Mouse (Mus musculus) kidney, embryonic 14.5 days (tissue): ENCODE measurements at regions not wholly inside any gene's neighbourhood (a gene's known extent, or its start where the extent isn't known, plus 50 kb on each side); places are given as distances from the start of the nearest gene placed in this dataset.
A peak's percentile ranks its signal among the peaks of the same experiment; 100 is the strongest.

Experiments
- ATAC-seq: fragments of 200-750 bp; cut with Nextera tagmentation; 2 replicates; pipeline ENCODE4 v1.8.0; 2017; ENCODE audit warnings: moderate number of reproducible peaks, mild to moderate bottlenecking, moderate TSS enrichment, moderate library complexity; ENCODE audit not compliant: low FRiP score, low TSS enrichment
- H3K27ac ChIP-seq: fragments of 300-500 bp; sonication (generic); 2 replicates; pipeline ENCODE4 v1.5.1; 2014; ENCODE audit warnings: low read depth, mild to moderate bottlenecking, low read length, moderate library complexity, mixed read lengths
- H3K27me3 ChIP-seq: fragments of 300-500 bp; sonication (generic); 2 replicates; pipeline ENCODE4 v1.6.1; 2014; ENCODE audit warnings: mild to moderate bottlenecking, low read length; ENCODE audit not compliant: control insufficient read depth, insufficient read depth
- H3K36me3 ChIP-seq: fragments of 300-500 bp; sonication (generic); 2 replicates; pipeline ENCODE4 v1.6.1; 2014; ENCODE audit warnings: low read length, mixed read lengths; ENCODE audit not compliant: control insufficient read depth, insufficient read depth
- H3K4me1 ChIP-seq: fragments of 300-500 bp; sonication (generic); 2 replicates; pipeline ENCODE4 v1.6.1; 2014; ENCODE audit warnings: low read length, mixed read lengths; ENCODE audit not compliant: control insufficient read depth, insufficient read depth
- H3K4me2 ChIP-seq: fragments of 300-500 bp; sonication (generic); replicated peaks from 2 replicates; pipeline ENCODE4 v1.6.1; 2014; ENCODE audit warnings: low read depth, mild to moderate bottlenecking, low read length
- H3K4me3 ChIP-seq: fragments of 300-500 bp; sonication (generic); 2 replicates; pipeline ENCODE4 v1.5.1; 2014; ENCODE audit warnings: mild to moderate bottlenecking, low read length
- H3K9ac ChIP-seq: fragments of 300-500 bp; sonication (generic); 2 replicates; pipeline ENCODE4 v1.6.1; 2014; ENCODE audit warnings: low read depth, mild to moderate bottlenecking, low read length, moderate library complexity
- H3K9me3 ChIP-seq: fragments of 300-500 bp; sonication (generic); 2 replicates; pipeline ENCODE4 v1.6.1; 2016; ENCODE audit warnings: low read length; ENCODE audit not compliant: control insufficient read depth
- WGBS: fragments of 180-500 bp; shearing (Covaris S2); extraction: QIAGEN DNeasy Blood & Tissue Kit; methylation state at CpG from one replicate; pipeline ENCODE4 v1.1.7; 2014; 5-methylcytosine and 5-hydroxymethylcytosine counted together

- H3K9ac ChIP-seq, result no peak overlapping the region
- H3K9me3 ChIP-seq, result no peaks in the 10 kb centered on the region
- no peak overlapping the region for H3K4me2 ChIP-seq
- no peaks in the 10 kb centered on the region for H3K36me3 ChIP-seq
- 0 out of 2 replicates have a peak, but pooled peaks cover 4% of the 10 kb centered on the region for H3K4me1 ChIP-seq
- H3K4me3 ChIP-seq, result no peak overlapping the region
- H3K27ac ChIP-seq, result no peak overlapping the region
- WGBS, result 87% methylated on average over 2 of the region's 2 CpGs
- ATAC-seq, result no peak
- H3K27me3 ChIP-seq, result no peaks in the 10 kb centered on the region
Measured at GRCm38 (mm10) chr15:40561661-40562060, 427.5 kb downstream of the 9330182O14Rik start.

DNA sequence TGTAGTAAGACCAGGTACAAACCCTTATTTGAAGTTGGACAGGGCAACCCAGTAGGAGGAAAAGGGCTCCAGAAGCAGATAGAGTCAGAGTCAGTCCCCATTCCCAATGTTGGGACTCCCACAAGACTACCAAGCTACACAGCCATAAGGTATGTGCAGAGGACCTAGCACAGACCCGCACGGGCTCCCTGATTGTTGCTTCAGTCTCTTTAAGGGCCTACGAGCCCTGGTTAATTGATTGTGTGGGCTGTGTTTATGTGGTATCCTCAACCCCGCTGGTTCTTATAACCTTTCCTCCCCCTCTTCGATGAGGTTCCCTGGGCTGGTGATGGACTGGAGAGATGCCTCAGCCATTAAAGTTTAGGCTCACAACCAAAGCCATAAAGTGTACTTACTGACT lies 431.6 kb downstream of the 9330182O14Rik start:
- WGBS, result 24% methylated on average over 5 of the region's 5 CpGs
- Histone ChIP-seq H3K4me2 (no peak overlapping the region), H3K4me1 (0 out of 2 replicates have a peak, but pooled peaks cover 4% of the 10 kb centered on the region), H3K4me3 (no peak overlapping the region), H3K9me3 (no peaks in the 10 kb centered on the region), H3K27ac (no peak overlapping the region), H3K36me3 (no peaks in the 10 kb centered on the region), H3K27me3 (no peaks in the 10 kb centered on the region), H3K9ac (no peak overlapping the region)
- ATAC-seq, result peak; percentile 88

GRCm38 (mm10) chr15:40566481-40566880 lies 432.3 kb downstream of the 9330182O14Rik start:
- Histone ChIP-seq H3K4me2 (no peak overlapping the region), H3K4me3 (no peak overlapping the region), H3K4me1 (0 out of 2 replicates have a peak, but pooled peaks cover 4% of the 10 kb centered on the region), H3K27ac (no peak overlapping the region), H3K27me3 (no peaks in the 10 kb centered on the region), H3K9ac (no peak overlapping the region), H3K36me3 (no peaks in the 10 kb centered on the region), H3K9me3 (no peaks in the 10 kb centered on the region)
- ATAC-seq, result peak; percentile 88
- 5% methylated on average over 4 of the region's 4 CpGs for WGBS

DNA sequence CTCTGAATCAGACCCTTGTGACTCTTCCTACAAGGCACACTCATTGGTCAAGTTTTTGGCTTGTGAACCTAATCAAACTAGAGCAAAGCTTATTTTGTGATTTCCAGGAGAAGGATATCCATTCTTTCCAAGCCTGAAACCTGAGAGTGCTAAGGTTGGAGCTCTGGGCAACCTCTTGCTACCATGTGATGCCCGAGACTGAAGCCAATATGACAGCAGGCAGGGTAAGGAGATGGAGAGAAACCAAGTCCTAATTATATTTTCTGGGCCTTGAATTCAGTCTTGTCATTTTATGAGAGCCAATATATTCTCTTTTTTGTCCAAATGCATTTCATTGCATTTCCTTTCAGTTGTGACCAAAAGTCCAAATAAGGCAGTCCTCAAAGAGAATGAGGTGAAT lies 434.5 kb downstream of the 9330182O14Rik start:
- Histone ChIP-seq H3K4me1 (0 out of 2 replicates have a peak, but pooled peaks cover 4% of the 10 kb centered on the region), H3K9ac (no peak overlapping the region), H3K4me3 (no peak overlapping the region), H3K27ac (no peak overlapping the region), H3K36me3 (no peaks in the 10 kb centered on the region), H3K9me3 (no peaks in the 10 kb centered on the region), H3K4me2 (no peak overlapping the region), H3K27me3 (no peaks in the 10 kb centered on the region)
- ATAC-seq, result no peak
- 94% methylated on average over 1 of the region's 1 CpGs for WGBS
